Mouse (Mus musculus) CH12.LX (cell line): Measurements from ENCODE around the gene Ttll10. TPM values are rescaled to one million over a fixed set of nuclear protein-coding genes. Genes with fewer than 3 reads are reported as not detected.

ENCODE experiments used
- DNase-seq: peaks from one replicate; pipeline ENCODE4 v3.0.0-alpha.2; 2013; ENCODE audit errors: extremely low read depth
- H3K27ac ChIP-seq: 2 replicates; pipeline ENCODE4 v1.5.1; 2012; ENCODE audit warnings: low read depth, mild to moderate bottlenecking, control low read depth, moderate library complexity; ENCODE audit not compliant: insufficient read depth
- H3K27me3 ChIP-seq: replicated peaks from 2 replicates; pipeline ENCODE3; 2012; ENCODE audit warnings: inconsistent platforms
- H3K36me3 ChIP-seq, 2 experiments: replicated peaks in 1 of 2; 2 replicates each; pipeline versions ENCODE3 to v1.6.1; 2012; ENCODE audit warnings: inconsistent platforms in 1 of 2, low read length in 1 of 2, mild to moderate bottlenecking in 1 of 2, mixed read lengths in 1 of 2, moderate library complexity in 1 of 2; ENCODE audit not compliant: control insufficient read depth in 1 of 2, insufficient read depth in 1 of 2
- H3K4me1 ChIP-seq, 2 experiments: 2 replicates each; pipeline ENCODE4 v1.6.1; 2012; ENCODE audit warnings: inconsistent platforms in 1 of 2, moderate library complexity in 1 of 2; ENCODE audit not compliant: insufficient read depth in 2 of 2, control insufficient read depth in 1 of 2
- H3K4me2 ChIP-seq: 2 replicates; pipeline ENCODE4 v1.6.1; 2012; ENCODE audit warnings: low read depth, mild to moderate bottlenecking, control low read depth; ENCODE audit not compliant: poor library complexity, insufficient read depth, severe bottlenecking
- H3K4me3 ChIP-seq, 3 experiments: fragments of 150-350 bp in 1 of 3; sonication (generic) in 1 of 3; replicated peaks in 1 of 3; 2 replicates each; pipeline versions ENCODE3 to v1.5.1; 2011 to 2012; ENCODE audit warnings: low read depth in 2 of 3, low read length in 2 of 3, mild to moderate bottlenecking in 2 of 3, moderate library complexity in 2 of 3, control low read depth in 1 of 3, improper control_type of control experiment in 1 of 3, inconsistent platforms in 1 of 3, mixed read lengths in 1 of 3; ENCODE audit not compliant: poor library complexity in 1 of 3
- H3K79me2 ChIP-seq: replicated peaks from 2 replicates; pipeline ENCODE4 v1.6.1; 2012; ENCODE audit warnings: mild to moderate bottlenecking, moderate library complexity; ENCODE audit not compliant: control insufficient read depth, poor library complexity, insufficient read depth, severe bottlenecking; ENCODE audit errors: extremely low read depth
- H3K9ac ChIP-seq: 2 replicates; pipeline ENCODE4 v1.6.1; 2012; ENCODE audit warnings: low read depth, mild to moderate bottlenecking, control low read depth, moderate library complexity; ENCODE audit not compliant: insufficient read depth
- H3K9me3 ChIP-seq: replicated peaks from 2 replicates; pipeline ENCODE3; 2012; ENCODE audit warnings: low read length, inconsistent platforms, mixed read lengths
- CHD1 ChIP-seq: IDR thresholded peaks from 2 replicates; pipeline ENCODE4 v1.6.1; 2012; ENCODE audit warnings: low read depth, low read length, improper control_type of control experiment, inconsistent platforms
- CHD2 ChIP-seq: IDR thresholded peaks from 2 replicates; pipeline ENCODE4 v1.6.1; 2011; ENCODE audit warnings: low read length, improper control_type of control experiment
- E2F4 ChIP-seq: IDR thresholded peaks from 2 replicates; pipeline ENCODE4 v1.6.1; 2011; ENCODE audit warnings: low read depth, low read length, improper control_type of control experiment; ENCODE audit not compliant: insufficient replicate concordance
- EP300 ChIP-seq: IDR thresholded peaks from 2 replicates; pipeline ENCODE4 v1.6.1; 2011; ENCODE audit warnings: low read length, improper control_type of control experiment
- GABPA ChIP-seq: IDR thresholded peaks from 2 replicates; pipeline ENCODE4 v1.6.1; 2012; ENCODE audit warnings: low read depth, low read length, improper control_type of control experiment, inconsistent platforms; ENCODE audit not compliant: insufficient replicate concordance
- HCFC1 ChIP-seq: IDR thresholded peaks from 2 replicates; pipeline ENCODE4 v1.6.1; 2012; ENCODE audit warnings: low read depth, mild to moderate bottlenecking, inconsistent platforms, low read length, improper control_type of control experiment
- JUN ChIP-seq: IDR thresholded peaks from 2 replicates; pipeline ENCODE4 v1.6.1; 2011; ENCODE audit warnings: low read depth, mild to moderate bottlenecking, low read length, improper control_type of control experiment, moderate library complexity; ENCODE audit not compliant: insufficient read depth
- JUND ChIP-seq: conservative IDR thresholded peaks from 2 replicates; pipeline ENCODE4 v1.6.1; 2011; ENCODE audit warnings: low read depth, low read length, improper control_type of control experiment
- MAFK ChIP-seq: IDR thresholded peaks from 2 replicates; pipeline ENCODE4 v1.6.1; 2011; ENCODE audit warnings: low read length, improper control_type of control experiment; ENCODE audit not compliant: insufficient replicate concordance
- MAX ChIP-seq: IDR thresholded peaks from 2 replicates; pipeline ENCODE4 v1.6.1; 2011; ENCODE audit warnings: low read length, improper control_type of control experiment
- MEF2A ChIP-seq: IDR thresholded peaks from 2 replicates; pipeline ENCODE4 v1.6.1; 2014; ENCODE audit warnings: low read depth, mild to moderate bottlenecking, inconsistent platforms, low read length, improper control_type of control experiment, borderline replicate concordance
- MXI1 ChIP-seq: IDR thresholded peaks from 2 replicates; pipeline ENCODE4 v1.6.1; 2011; ENCODE audit warnings: mild to moderate bottlenecking, low read depth, low read length, improper control_type of control experiment
- MYC ChIP-seq: IDR thresholded peaks from 2 replicates; pipeline ENCODE4 v1.6.1; 2011; ENCODE audit warnings: low read depth, mild to moderate bottlenecking, improper control_type of control experiment, low read length
- NELFE ChIP-seq: IDR thresholded peaks from 2 replicates; pipeline ENCODE4 v1.6.1; 2011; ENCODE audit warnings: low read depth, low read length, improper control_type of control experiment
- RAD21 ChIP-seq: IDR thresholded peaks from 2 replicates; pipeline ENCODE4 v1.6.1; 2011; ENCODE audit warnings: low read depth, mild to moderate bottlenecking, low read length, improper control_type of control experiment, moderate library complexity
- RCOR1 ChIP-seq: conservative IDR thresholded peaks from 2 replicates; pipeline ENCODE4 v1.6.1; 2012; ENCODE audit warnings: low read depth, mild to moderate bottlenecking, inconsistent platforms, low read length, improper control_type of control experiment
- SIN3A ChIP-seq: IDR thresholded peaks from 2 replicates; pipeline ENCODE4 v1.6.1; 2012; ENCODE audit warnings: low read length, improper control_type of control experiment, inconsistent platforms
- SMC3 ChIP-seq: IDR thresholded peaks from 2 replicates; pipeline ENCODE4 v1.6.1; 2011; ENCODE audit warnings: low read depth, low read length, improper control_type of control experiment
- TBP ChIP-seq: conservative IDR thresholded peaks from 2 replicates; pipeline ENCODE4 v1.6.1; 2011; ENCODE audit warnings: low read depth, low read length, improper control_type of control experiment
- TCF12 ChIP-seq: IDR thresholded peaks from 2 replicates; pipeline ENCODE4 v1.6.1; 2014; ENCODE audit warnings: low read depth, mild to moderate bottlenecking, inconsistent platforms, low read length, improper control_type of control experiment
- USF1 ChIP-seq: IDR thresholded peaks from 2 replicates; pipeline ENCODE4 v1.6.1; 2014; ENCODE audit warnings: low read depth, mild to moderate bottlenecking, inconsistent platforms, low read length, improper control_type of control experiment
- USF2 ChIP-seq: conservative IDR thresholded peaks from 2 replicates; pipeline ENCODE4 v1.6.1; 2011; ENCODE audit warnings: low read depth, low read length, improper control_type of control experiment
- dilution Hi-C: fragments of 300-500 bp; cut with MboI; formaldehyde crosslinking; loops from 2 replicates; pipeline ENCODE4 v1.14.3; 2020; ENCODE audit warnings: low sequenced_read_pairs; ENCODE audit not compliant: extremely low pct_unique_long_range_greater_than_20kb, extremely low pct_ligation_motif_present
- in situ Hi-C: fragments of 300-500 bp; cut with MboI; formaldehyde crosslinking; loops from 3 replicates; pipeline ENCODE4 v1.14.3; 2019; ENCODE audit warnings: low sequenced_read_pairs, low pct_ligation_motif_present, low pct_unique_long_range_greater_than_20kb, mixed read lengths
- polyA plus RNA-seq: library from polyadenylated mRNA; unstranded; fragments of >175 nt; gene quantifications from 2 replicates; pipeline ENCODE4 v1.2.1, GENCODE M21; 2012; ENCODE audit warnings: low read depth; ENCODE audit not compliant: insufficient read length
- total RNA-seq, 2 experiments: library from RNA; depleted of rRNA; stranded (reverse); fragments of 300-350 nt in 1 of 2; fragments of >200 nt in 1 of 2; gene quantifications; 2 replicates each; pipeline ENCODE4 v1.2.3; 2012 to 2014

Gene Ttll10
- total and polyA plus RNA-seq, 3 experiments, result 0.04 TPM; not detected in 2

DNA sequence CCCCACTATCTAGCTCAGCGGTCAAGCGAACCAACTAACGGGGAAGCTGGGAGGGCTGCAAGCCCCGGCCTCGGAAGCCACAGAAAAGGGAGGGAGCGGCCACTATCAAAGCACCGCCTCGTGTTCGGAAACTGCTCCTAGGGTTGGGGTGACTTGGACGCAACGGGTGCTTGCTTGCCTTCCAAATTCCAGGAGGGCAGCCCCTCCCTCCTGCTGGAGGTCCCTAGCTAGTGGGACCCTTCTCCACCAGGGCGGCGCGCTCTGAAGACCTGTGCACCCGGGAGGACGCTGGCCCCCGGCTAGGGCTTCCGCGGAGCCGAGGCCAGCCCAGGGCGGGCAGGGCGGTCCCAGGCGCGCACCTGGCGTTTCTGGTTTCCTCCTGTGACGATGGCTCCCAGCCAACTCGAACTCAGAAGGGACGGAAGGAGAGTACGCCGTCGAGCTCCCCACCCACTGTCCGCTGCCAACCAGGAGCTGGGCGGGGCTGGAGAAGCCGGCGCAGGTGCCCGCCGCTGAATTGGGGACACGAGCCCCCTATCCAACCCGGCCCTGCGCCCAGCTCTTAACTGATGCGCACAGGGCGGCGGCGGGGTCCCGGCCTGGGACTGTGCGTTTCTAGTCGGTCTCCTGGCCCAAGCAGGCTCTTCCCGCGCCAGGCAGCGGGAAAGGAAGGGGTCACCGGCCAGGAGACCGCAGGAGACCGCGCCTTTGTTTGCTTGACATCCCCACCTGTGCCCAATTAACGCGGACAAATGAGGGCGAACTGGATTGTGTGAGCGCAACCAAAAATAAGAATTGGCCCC is 18.5 kb upstream of the Ttll10 start:
- no peaks in the 10 kb centered on the region for H3K27me3 ChIP-seq
- H3K36me3 ChIP-seq, result peaks cover 0 to 1% of the 10 kb centered on the region in 2 experiments
- H3K9me3 ChIP-seq, result no peaks in the 10 kb centered on the region
- dilution Hi-C loops, result no loop called here
- H3K27ac ChIP-seq, result no peak overlapping the region
- no peak overlapping the region for H3K4me3 ChIP-seq
- in situ Hi-C loops, result no loop called here
- no peaks in the 10 kb centered on the region for H3K79me2 ChIP-seq
- no peak overlapping the region for H3K9ac ChIP-seq
- TF ChIP-seq SIN3A, result no peak
- TF ChIP-seq MXI1, result no peak
- TF ChIP-seq MAFK, result no peak
- TF ChIP-seq NELFE, result no peak
- TF ChIP-seq RCOR1, result no peak
- no peak for TF ChIP-seq CHD2
- no peak for TF ChIP-seq USF1
- no peak for TF ChIP-seq SMC3
- no peak for TF ChIP-seq TBP
- TF ChIP-seq JUND, result no peak
- TF ChIP-seq MYC, result no peak
- TF ChIP-seq MEF2A, result no peak
- TF ChIP-seq USF2, result no peak
- TF ChIP-seq CHD1, result no peak
- no peak for TF ChIP-seq E2F4
- TF ChIP-seq EP300, result no peak
- TF ChIP-seq JUN, result no peak
- TF ChIP-seq TCF12, result no peak
- no peak for TF ChIP-seq HCFC1
- TF ChIP-seq, all 38 proteins: peak for 0
- Histone ChIP-seq H3K4me1 (peaks cover 0 to 35% of the 10 kb centered on the region in 2 experiments; a peak in 2 of 4 replicates), H3K4me2 (no peak overlapping the region)
- no peak for DNase-seq

DNA sequence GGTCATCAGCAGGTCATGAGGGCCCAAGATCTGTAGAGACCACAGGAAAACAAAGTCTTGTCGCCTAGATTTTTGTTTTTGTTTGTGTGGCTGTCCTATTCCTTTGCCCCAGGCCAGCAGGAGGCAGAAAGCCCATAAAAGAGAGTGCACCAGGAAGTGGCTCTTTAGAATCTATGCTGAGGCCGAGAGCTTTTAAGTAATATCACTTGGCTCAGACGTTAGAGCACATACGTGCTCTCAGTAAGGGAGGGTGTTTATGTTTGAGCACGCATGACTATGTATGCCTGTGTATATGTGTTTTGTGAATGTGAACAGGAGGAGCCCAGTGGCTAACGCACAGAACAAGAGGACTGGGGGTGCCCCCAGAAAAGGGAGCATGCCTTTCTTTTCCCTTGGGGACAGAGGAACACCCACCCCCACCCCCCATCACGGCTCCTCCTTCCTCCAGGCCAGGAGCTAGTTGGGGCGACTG is 17.7 kb upstream of the Ttll10 start:
- Histone ChIP-seq H3K4me1 (peaks cover 0 to 35% of the 10 kb centered on the region in 2 experiments; a peak in 2 of 4 replicates), H3K27me3 (no peaks in the 10 kb centered on the region), H3K36me3 (peaks cover 0 to 1% of the 10 kb centered on the region in 2 experiments), H3K9ac (no peak overlapping the region), H3K4me3 (no peak overlapping the region)
- dilution Hi-C loops (no loop called here), in situ Hi-C loops (no loop called here)
- TF ChIP-seq RAD21, result no peak
- no peak for TF ChIP-seq USF2
- TF ChIP-seq NELFE, result no peak
- TF ChIP-seq TCF12, result no peak
- no peak for TF ChIP-seq JUND
- TF ChIP-seq GABPA, result no peak
- no peak for TF ChIP-seq MAX
- no peak for TF ChIP-seq E2F4
- no peak for TF ChIP-seq SIN3A
- TF ChIP-seq, all 38 proteins: peak for 0
- Histone ChIP-seq H3K79me2 (no peaks in the 10 kb centered on the region), H3K27ac (no peak overlapping the region), H3K9me3 (no peaks in the 10 kb centered on the region), H3K4me2 (no peak overlapping the region)
- no peak for DNase-seq
